Mouse (Mus musculus) hindbrain, embryonic 13.5 days (tissue): ENCODE results near the gene Gm8251. TPM values are rescaled to one million over a fixed set of nuclear protein-coding genes. Genes with fewer than 3 reads are reported as not detected.
A peak's percentile ranks its signal among the peaks of the same experiment; 100 is the strongest.
"Not testable (repeated sequence)": the region's sequence is repeated elsewhere in the genome, so short reads cannot be mapped to it uniquely, and the experiment has no call there.

Experiments used
- ATAC-seq: fragments of 200-750 bp; cut with Nextera tagmentation; 2 replicates; pipeline ENCODE4 v1.8.0; 2017; ENCODE audit warnings: moderate TSS enrichment; ENCODE audit not compliant: low FRiP score
- H3K27ac ChIP-seq: fragments of 300-500 bp; sonication (generic); 2 replicates; pipeline ENCODE4 v1.5.1; 2015; ENCODE audit warnings: inconsistent platforms, mild to moderate bottlenecking, moderate library complexity
- H3K27me3 ChIP-seq: fragments of 300-500 bp; sonication (generic); 2 replicates; pipeline ENCODE4 v1.6.1; 2015; ENCODE audit warnings: mild to moderate bottlenecking, inconsistent platforms
- H3K36me3 ChIP-seq: fragments of 300-500 bp; sonication (generic); 2 replicates; pipeline ENCODE4 v1.6.1; 2015; ENCODE audit warnings: mild to moderate bottlenecking, inconsistent platforms
- H3K4me1 ChIP-seq: fragments of 300-500 bp; sonication (generic); replicated peaks from 2 replicates; pipeline ENCODE4 v1.6.1; 2015; ENCODE audit warnings: inconsistent platforms
- H3K4me2 ChIP-seq: fragments of 300-500 bp; sonication (generic); 2 replicates; pipeline ENCODE4 v1.6.1; 2015; ENCODE audit warnings: inconsistent platforms, mild to moderate bottlenecking, moderate library complexity
- H3K4me3 ChIP-seq: fragments of 300-500 bp; sonication (generic); 2 replicates; pipeline ENCODE4 v1.5.1; 2015; ENCODE audit warnings: mild to moderate bottlenecking, inconsistent platforms
- H3K9ac ChIP-seq: fragments of 300-500 bp; sonication (generic); 2 replicates; pipeline ENCODE4 v1.6.1; 2015; ENCODE audit warnings: mild to moderate bottlenecking, inconsistent platforms
- H3K9me3 ChIP-seq: fragments of 300-500 bp; sonication (generic); 2 replicates; pipeline ENCODE4 v1.6.1; 2016; ENCODE audit warnings: inconsistent platforms
- WGBS: fragments of 180-500 bp; shearing (Covaris S2); methylation state at CpG from one replicate; pipeline ENCODE4 v1.1.7; 2015; 5-methylcytosine and 5-hydroxymethylcytosine counted together
- polyA plus RNA-seq: library from polyadenylated mRNA; unstranded; fragments of >200 nt; fragmentation: Nextera tagmentation; extraction: Ambion mirVana; gene quantifications from 2 replicates; pipeline ENCODE4 v1.2.1, GENCODE M21; 2015

Gene Gm8251
- polyA plus RNA-seq, result 0.06 and 0.09 TPM in 2 replicates

GRCm38 (mm10) chr1:44061836-44062235, at the start of gene Gm8251:
Gm8251 (minus strand) TSS chr1:44061936.
- Histone ChIP-seq H3K4me2 (no peak within 1 kb of the TSS), H3K4me1 (no peaks in the 10 kb centered on the region), H3K36me3 (no peaks in the 10 kb centered on the region), H3K27me3 (no peaks in the 10 kb centered on the region), H3K4me3 (no peak within 1 kb of the TSS), H3K9me3 (no peaks in the 10 kb centered on the region), H3K9ac (no peak within 1 kb of the TSS), H3K27ac (no peak within 1 kb of the TSS)
- WGBS, result 94% methylated on average over 2 of the region's 2 CpGs
- ATAC-seq, result no peak

- Histone ChIP-seq H3K27ac (no peak overlapping the region), H3K4me2 (peak overlapping the region; percentile 71), H3K9ac (peak overlapping the region; percentile 77; the same call in 1 of the 2 replicates), H3K36me3 (peaks cover 15% of the 10 kb centered on the region), H3K9me3 (no peaks in the 10 kb centered on the region), H3K4me1 (peaks cover 12% of the 10 kb centered on the region), H3K27me3 (no peaks in the 10 kb centered on the region), H3K4me3 (peak overlapping the region; percentile 82)
- no peak for ATAC-seq
- 12% methylated on average over 5 of the region's 5 CpGs for WGBS
These were observed 41.2 kb upstream of the Gm8251 start for GRCm38 (mm10) chr1:44102939-44103338.

DNA sequence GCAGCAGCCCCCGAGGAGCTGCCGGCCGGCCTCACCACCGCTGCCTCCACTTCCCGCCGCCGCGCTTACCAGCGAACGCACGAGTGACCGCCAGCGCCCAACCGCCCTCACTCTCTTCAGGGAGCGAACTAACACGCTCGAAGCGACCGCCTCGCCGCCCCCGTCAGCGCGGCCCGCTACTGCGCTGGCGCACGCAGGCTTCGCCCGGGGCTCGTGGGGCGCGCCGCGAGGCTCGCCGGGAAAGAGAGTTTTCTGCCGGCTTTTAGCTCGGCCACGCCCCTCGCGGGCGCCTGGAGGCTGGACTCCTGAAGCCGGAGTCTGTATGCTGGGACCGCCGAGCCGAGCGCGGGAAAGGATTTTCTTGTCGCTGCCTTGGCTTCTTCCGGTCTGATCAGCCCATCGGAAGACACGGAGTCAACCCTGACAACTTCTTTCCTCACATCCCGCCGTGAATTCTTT, 40.6 kb upstream of the Gm8251 start, which contains the start of gene Tex30:
Tex30 (minus strand) TSS at position 183 of the 459 bp plus-strand sequence.
- WGBS, result 0% methylated on average over 55 of the region's 55 CpGs
- H3K4me1 ChIP-seq, result peaks cover 12% of the 10 kb centered on the region
- peak within 1 kb of the TSS; percentile 77 for H3K9ac ChIP-seq
- H3K9me3 ChIP-seq, result no peaks in the 10 kb centered on the region
- H3K36me3 ChIP-seq, result peaks cover 14% of the 10 kb centered on the region
- ATAC-seq, result peak; percentile 99
- no peaks in the 10 kb centered on the region for H3K27me3 ChIP-seq
- peak within 1 kb of the TSS; percentile 91 for H3K27ac ChIP-seq
- H3K4me2 ChIP-seq, result peak within 1 kb of the TSS; percentile 71
- peak within 1 kb of the TSS; percentile 82 for H3K4me3 ChIP-seq

GRCm38 (mm10) chr1:44101448-44102225, 39.9 kb upstream of the Gm8251 start:
- Histone ChIP-seq H3K4me3 (peak overlapping the region; percentile 82), H3K9ac (peak overlapping the region; percentile 77), H3K36me3 (peaks cover 20% of the 10 kb centered on the region), H3K27ac (peak overlapping the region; percentile 91), H3K4me2 (peak overlapping the region; percentile 71), H3K4me1 (peaks cover 12% of the 10 kb centered on the region), H3K9me3 (no peaks in the 10 kb centered on the region), H3K27me3 (no peaks in the 10 kb centered on the region)
- WGBS, result under 1% methylated on average over 55 of the region's 55 CpGs
- ATAC-seq, result peak; percentile 87

DNA sequence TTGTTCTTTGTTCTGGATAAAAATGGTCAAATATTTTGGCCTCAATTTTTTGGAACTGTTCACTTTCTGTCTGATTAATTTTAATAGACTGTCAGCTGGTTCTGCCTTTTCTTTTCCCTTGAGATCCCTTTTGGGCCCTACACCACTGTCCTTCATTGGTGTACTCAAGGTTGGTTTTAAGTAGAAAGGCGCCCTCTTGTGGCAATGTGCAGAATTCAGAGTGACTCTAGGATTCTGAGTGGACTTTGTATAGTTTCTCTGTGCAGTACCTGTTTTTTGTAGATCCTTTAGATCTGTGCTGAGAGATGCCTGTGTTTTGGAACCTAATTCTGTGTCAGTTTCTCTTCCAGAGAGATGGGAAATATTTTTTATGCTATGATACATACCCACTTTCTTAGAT, 2.9 kb upstream of the Gm8251 start:
- Histone ChIP-seq H3K9ac (no peak overlapping the region), H3K27ac (no peak overlapping the region), H3K9me3 (no peaks in the 10 kb centered on the region), H3K4me3 (no peak overlapping the region), H3K36me3 (no peaks in the 10 kb centered on the region), H3K4me2 (no peak overlapping the region), H3K27me3 (no peaks in the 10 kb centered on the region), H3K4me1 (no peaks in the 10 kb centered on the region)
- no peak for ATAC-seq
- 0% methylated on average over 1 of the region's 1 CpGs for WGBS

DNA sequence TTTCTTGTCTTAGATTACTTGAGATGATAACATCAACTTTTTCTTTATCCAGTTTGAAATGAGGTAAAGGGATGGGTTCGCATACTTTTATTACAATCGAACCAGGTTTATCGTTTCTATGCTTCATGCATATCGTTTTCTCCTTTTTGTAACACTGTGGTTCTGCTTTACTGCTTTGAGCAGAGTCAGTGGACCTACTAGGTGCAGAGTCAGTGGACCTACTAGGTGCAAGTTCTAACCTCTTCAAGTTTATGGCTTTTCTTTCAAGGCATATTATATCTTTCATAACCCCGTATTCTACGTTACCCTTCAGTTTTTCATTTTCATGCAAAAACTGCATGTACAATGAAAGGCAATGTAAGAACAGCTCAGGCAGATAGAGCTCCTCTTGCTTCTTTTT, 1.7 kb upstream of the Gm8251 start:
- no peak overlapping the region for H3K4me2 ChIP-seq
- no peaks in the 10 kb centered on the region for H3K4me1 ChIP-seq
- no peaks in the 10 kb centered on the region for H3K36me3 ChIP-seq
- no peak overlapping the region for H3K9ac ChIP-seq
- no peak overlapping the region for H3K27ac ChIP-seq
- 93% methylated on average over 6 of the region's 6 CpGs for WGBS
- ATAC-seq, result no peak
- no peak overlapping the region for H3K4me3 ChIP-seq
- H3K9me3 ChIP-seq, result no peaks in the 10 kb centered on the region
- H3K27me3 ChIP-seq, result no peaks in the 10 kb centered on the region

- Histone ChIP-seq H3K9ac (no peak overlapping the region), H3K4me3 (no peak overlapping the region), H3K4me2 (no peak overlapping the region), H3K27ac (no peak overlapping the region), H3K4me1 (no peaks in the 10 kb centered on the region), H3K27me3 (no peaks in the 10 kb centered on the region), H3K9me3 (no peaks in the 10 kb centered on the region), H3K36me3 (no peaks in the 10 kb centered on the region)
- 87% methylated on average over 3 of the region's 3 CpGs for WGBS
- no peak for ATAC-seq
These were observed 3.9 kb downstream of the Gm8251 start for GRCm38 (mm10) chr1:44057805-44058204.

DNA sequence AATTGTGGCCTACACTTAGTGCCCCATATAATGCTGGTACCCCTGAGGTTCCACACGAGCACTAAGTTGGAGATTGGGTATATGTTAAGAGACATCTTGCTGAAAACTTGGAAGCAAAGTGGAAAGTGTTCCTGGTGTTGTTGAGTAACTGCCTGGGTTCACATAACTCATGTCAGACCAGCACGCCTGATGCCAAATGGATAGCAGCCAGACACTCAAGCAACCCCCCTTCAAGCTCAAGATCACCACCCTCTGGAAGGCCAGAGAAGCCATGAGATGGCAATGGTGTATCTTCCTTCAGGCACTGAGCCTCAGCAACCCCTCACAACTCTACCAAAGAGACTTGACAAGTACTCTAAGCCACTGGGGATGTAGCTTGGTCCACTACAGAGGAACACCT, 15.2 kb downstream of the Gm8251 start:
- Histone ChIP-seq H3K27me3 (no peaks in the 10 kb centered on the region), H3K4me1 (0 out of 2 replicates have a peak, but pooled peaks cover 5% of the 10 kb centered on the region), H3K9me3 (no peaks in the 10 kb centered on the region), H3K4me3 (no peak overlapping the region), H3K4me2 (no peak overlapping the region), H3K36me3 (no peaks in the 10 kb centered on the region), H3K9ac (no peak overlapping the region), H3K27ac (no peak overlapping the region)
- no peak for ATAC-seq
- WGBS, result 80% methylated on average over 2 of the region's 2 CpGs

- not testable (repeated sequence) for H3K36me3 ChIP-seq, H3K9me3 ChIP-seq, H3K27me3 ChIP-seq, H3K9ac ChIP-seq, ATAC-seq, H3K27ac ChIP-seq, H3K4me2 ChIP-seq, H3K4me3 ChIP-seq, H3K4me1 ChIP-seq
- 92% methylated on average over 5 of the region's 5 CpGs for WGBS
These were observed 16.0 kb downstream of the Gm8251 start for GRCm38 (mm10) chr1:44045689-44046088.

DNA sequence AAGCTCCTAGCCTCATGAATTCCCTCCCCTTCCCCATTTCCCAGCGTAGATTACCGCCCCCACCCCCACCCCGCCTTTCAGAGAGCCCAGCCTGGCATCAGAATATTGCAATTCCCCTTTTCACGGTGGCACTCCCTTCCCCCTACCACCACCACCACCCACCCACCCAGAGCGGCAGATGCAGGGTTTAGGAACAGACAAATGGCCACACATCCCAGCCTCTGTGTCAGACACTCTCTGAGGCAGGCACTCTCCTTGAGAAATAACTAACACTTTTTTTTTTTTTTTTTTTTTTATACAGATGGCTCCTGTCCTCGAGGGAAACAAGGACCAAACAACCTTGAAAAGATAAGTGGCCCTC, 19.2 kb downstream of the Gm8251 start:
- ATAC-seq, result peak; percentile 80
- peak overlapping the region; percentile 73 for H3K4me2 ChIP-seq
- H3K9ac ChIP-seq, result peak overlapping the region; percentile 71
- 0 out of 2 replicates have a peak, but pooled peaks cover 5% of the 10 kb centered on the region for H3K4me1 ChIP-seq
- H3K27me3 ChIP-seq, result no peaks in the 10 kb centered on the region
- no peaks in the 10 kb centered on the region for H3K9me3 ChIP-seq
- H3K4me3 ChIP-seq, result peak overlapping the region; percentile 46
- H3K27ac ChIP-seq, result no peak overlapping the region
- WGBS, result 4% methylated on average over 6 of the region's 6 CpGs
- no peaks in the 10 kb centered on the region for H3K36me3 ChIP-seq

DNA sequence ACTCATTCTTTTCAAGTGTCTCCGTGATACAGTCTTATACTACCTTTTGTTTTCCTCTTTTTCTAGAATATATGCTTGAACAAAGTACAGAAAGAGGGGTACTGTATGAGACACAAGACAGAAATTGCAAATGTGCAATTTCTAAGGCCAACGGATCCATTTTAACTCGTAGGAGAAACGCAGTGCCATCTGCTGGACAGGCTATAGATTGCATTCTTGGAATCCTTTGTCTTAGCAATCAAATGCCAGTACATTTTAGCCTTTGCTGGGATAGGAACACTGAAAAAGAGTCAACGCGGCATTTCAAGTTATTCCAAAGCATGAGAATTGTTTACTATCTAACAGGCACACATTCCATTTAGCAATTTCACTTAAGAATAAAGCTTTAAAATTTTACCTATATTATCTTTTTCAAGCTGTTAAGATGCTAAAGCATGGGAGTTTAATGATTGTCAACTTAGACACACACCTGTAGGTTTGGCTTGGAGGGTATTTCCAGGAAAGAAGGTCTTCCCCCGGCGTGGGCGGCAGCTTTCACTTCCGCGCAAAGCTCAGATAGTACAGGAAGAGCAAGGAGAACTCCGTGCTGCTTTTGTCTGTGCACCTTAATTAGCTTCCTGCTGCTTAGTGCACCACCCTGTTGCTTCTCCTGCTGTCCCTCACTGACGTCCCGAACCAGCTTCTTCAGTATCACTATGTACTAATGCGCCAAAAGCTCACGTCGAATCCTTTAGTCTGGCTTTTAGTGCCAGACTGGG, 19.8 kb downstream of the Gm8251 start:
- Histone ChIP-seq H3K4me2 (peak overlapping the region; percentile 73), H3K36me3 (no peaks in the 10 kb centered on the region), H3K27me3 (no peaks in the 10 kb centered on the region), H3K9ac (peak overlapping the region; percentile 71), H3K27ac (no peak overlapping the region), H3K4me1 (0 out of 2 replicates have a peak, but pooled peaks cover 5% of the 10 kb centered on the region), H3K4me3 (peak overlapping the region; percentile 46), H3K9me3 (no peaks in the 10 kb centered on the region)
- 1% methylated on average over 17 of the region's 17 CpGs for WGBS
- peak; percentile 82 for ATAC-seq

DNA sequence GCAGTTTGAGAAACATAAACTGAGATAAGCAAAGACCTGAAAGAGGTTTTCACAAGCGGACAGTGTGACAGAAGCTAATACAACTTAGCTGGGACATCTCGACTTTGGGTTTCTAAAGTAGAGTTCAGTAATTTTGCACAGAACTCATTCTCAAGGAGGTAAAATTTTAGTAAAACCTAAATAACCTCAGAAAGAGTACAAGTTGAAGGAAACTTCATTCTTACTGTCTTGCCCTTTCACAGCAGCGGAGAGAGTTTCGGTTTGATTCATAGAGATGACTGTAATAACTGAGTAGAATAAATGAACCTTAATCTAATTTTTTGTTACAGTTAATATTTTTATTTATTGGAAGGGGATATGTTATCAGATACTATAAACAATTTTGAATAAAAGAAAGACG, 28.8 kb downstream of the Gm8251 start:
- 92% methylated on average over 5 of the region's 5 CpGs for WGBS
- H3K4me2 ChIP-seq, result no peak overlapping the region
- H3K27me3 ChIP-seq, result no peaks in the 10 kb centered on the region
- H3K27ac ChIP-seq, result no peak overlapping the region
- no peaks in the 10 kb centered on the region for H3K4me1 ChIP-seq
- no peak overlapping the region for H3K4me3 ChIP-seq
- H3K36me3 ChIP-seq, result no peaks in the 10 kb centered on the region
- ATAC-seq, result no peak
- H3K9me3 ChIP-seq, result no peaks in the 10 kb centered on the region
- no peak overlapping the region for H3K9ac ChIP-seq
